Mouse (Mus musculus) limb, embryonic 10.5 days (tissue): ENCODE measurements around the gene Zdhhc25. TPM values are rescaled to one million over a fixed set of nuclear protein-coding genes. Genes with fewer than 3 reads are reported as not detected.

Experiments
- DNase-seq: peaks from one replicate; pipeline ENCODE4 v3.0.0-alpha.2; 2017; ENCODE audit warnings: low spot score
- H3K27ac ChIP-seq: fragments of 300-500 bp; sonication (generic); 2 replicates; pipeline ENCODE4 v1.5.1; 2016; ENCODE audit warnings: mild to moderate bottlenecking
- H3K27me3 ChIP-seq: fragments of 300-500 bp; sonication (generic); 2 replicates; pipeline ENCODE4 v1.6.1; 2016; ENCODE audit warnings: low read depth, mild to moderate bottlenecking; ENCODE audit not compliant: poor library complexity, severe bottlenecking
- H3K36me3 ChIP-seq: fragments of 300-500 bp; sonication (generic); 2 replicates; pipeline ENCODE4 v1.6.1; 2016; ENCODE audit warnings: mild to moderate bottlenecking, moderate library complexity
- H3K4me1 ChIP-seq: fragments of 300-500 bp; sonication (generic); 2 replicates; pipeline ENCODE4 v1.6.1; 2016
- H3K4me3 ChIP-seq: fragments of 300-500 bp; sonication (generic); 2 replicates; pipeline ENCODE4 v1.5.1; 2016; ENCODE audit warnings: mild to moderate bottlenecking, moderate library complexity
- H3K9me3 ChIP-seq: fragments of 300-500 bp; sonication (generic); replicated peaks from 2 replicates; pipeline ENCODE4 v1.6.1; 2016; ENCODE audit warnings: mild to moderate bottlenecking
- WGBS: fragments of 180-500 bp; shearing (Covaris S2); methylation state at CpG from one replicate; pipeline ENCODE4 v1.1.7; 2016; 5-methylcytosine and 5-hydroxymethylcytosine counted together
- polyA plus RNA-seq: library from polyadenylated mRNA; unstranded; fragments of >200 nt; fragmentation: Nextera tagmentation; extraction: Ambion mirVana; gene quantifications from 2 replicates; pipeline ENCODE4 v1.2.1, GENCODE M21; 2016

The Zdhhc25 gene
- polyA plus RNA-seq: not detected in 2 replicates

DNA sequence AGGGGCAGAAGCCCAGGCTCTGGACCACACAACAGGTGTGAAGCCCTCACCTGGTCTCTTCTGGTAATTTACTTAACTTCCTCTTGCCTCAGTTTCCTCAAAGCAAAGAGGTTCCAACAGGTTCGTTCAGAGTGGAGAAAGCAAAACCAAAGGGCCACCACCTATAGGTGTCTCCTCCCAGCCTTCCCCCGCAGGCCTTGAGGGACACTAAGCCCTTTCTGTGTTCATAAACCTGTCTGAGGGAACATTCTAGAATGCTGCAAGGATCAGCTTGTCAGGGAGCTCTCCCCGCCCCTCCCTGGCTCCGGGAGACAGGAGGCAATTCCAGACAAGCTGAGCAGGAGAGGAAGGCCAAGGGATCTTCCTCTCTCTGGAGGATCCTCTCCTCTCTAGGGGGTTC lies at the start of gene Zdhhc25:
Gene Zdhhc25, plus strand, starts transcription at position 301 of the 400 bp plus-strand sequence.
- H3K9me3 ChIP-seq: no peaks in the 10 kb centered on the region
- WGBS: 91% methylated on average over 4 of the region's 4 CpGs
- no peaks in the 10 kb centered on the region for H3K27me3 ChIP-seq
- no peak for DNase-seq
- H3K4me3 ChIP-seq: no peak within 1 kb of the TSS
- no peak within 1 kb of the TSS for H3K27ac ChIP-seq
- H3K36me3 ChIP-seq: no peaks in the 10 kb centered on the region
- no peaks in the 10 kb centered on the region for H3K4me1 ChIP-seq

DNA sequence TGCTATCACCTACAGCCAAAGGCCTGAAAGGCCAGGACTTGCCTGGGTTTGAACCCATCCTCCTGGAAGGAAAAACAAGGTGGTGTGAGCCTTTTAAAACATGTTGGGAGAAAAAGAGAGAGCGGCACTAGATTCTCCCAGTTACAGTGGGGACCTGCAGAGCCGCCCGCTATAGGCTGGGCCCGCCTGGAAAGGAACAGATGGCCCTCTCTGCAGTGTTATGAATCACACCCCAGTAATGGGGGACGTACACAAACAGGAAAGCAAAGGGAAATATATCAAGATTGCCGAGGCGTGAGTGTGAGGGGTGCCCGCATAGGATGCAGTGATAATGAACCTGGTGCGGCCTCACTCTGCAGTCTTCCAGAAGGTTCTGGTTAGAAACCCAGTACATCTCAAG lies 47.2 kb upstream of the Zdhhc25 start:
- H3K36me3 ChIP-seq: no peaks in the 10 kb centered on the region
- no peaks in the 10 kb centered on the region for H3K27me3 ChIP-seq
- H3K4me3 ChIP-seq: no peak overlapping the region
- H3K4me1 ChIP-seq: no peaks in the 10 kb centered on the region
- no peaks in the 10 kb centered on the region for H3K9me3 ChIP-seq
- H3K27ac ChIP-seq: no peak overlapping the region
- DNase-seq: no peak
- WGBS: 83% methylated on average over 9 of the region's 9 CpGs

DNA sequence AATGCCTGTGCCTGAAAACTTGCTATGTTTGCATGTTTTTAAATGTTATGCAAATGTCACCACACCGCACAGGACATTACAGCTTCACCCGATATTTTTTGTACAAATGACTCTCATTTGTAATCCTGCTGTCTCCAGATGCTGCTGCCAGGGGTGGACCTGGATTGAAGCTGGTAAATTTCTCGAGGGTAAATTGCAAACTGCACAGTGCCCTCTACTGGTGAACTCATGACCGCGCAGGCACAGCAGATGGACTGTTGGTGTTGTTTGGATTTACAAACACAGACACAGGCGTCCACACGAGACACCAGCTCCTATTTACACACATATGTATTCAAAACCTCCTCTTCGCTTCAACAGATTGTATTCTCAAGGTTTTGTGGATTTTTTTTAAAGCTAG lies 44.6 kb upstream of the Zdhhc25 start:
- H3K36me3 ChIP-seq: no peaks in the 10 kb centered on the region
- peak; percentile 56 for DNase-seq
- H3K9me3 ChIP-seq: no peaks in the 10 kb centered on the region
- no peak overlapping the region for H3K27ac ChIP-seq
- peaks cover 8% of the 10 kb centered on the region for H3K4me1 ChIP-seq
- no peaks in the 10 kb centered on the region for H3K27me3 ChIP-seq
- whole genome bisulfite sequencing: 26% methylated on average over 8 of the region's 8 CpGs
- no peak overlapping the region for H3K4me3 ChIP-seq

DNA sequence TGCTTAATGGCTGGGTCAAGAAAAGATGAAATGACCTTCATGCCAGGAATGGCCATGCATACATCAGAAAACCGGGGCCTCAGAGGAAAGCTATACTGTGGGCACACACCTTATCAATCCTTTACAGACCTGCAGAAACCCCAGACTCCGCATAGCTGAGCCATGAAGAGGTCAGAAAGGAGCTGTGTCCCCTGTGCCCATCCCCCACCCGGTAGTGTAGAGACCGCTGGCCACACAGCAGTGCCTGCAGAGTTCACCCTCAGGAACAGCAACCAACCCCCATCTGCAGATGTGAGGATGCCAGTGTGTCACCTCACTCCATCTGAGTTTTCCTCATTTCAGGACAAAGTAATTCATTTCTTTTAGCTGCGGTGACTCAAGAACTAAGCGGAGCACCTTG lies 39.5 kb upstream of the Zdhhc25 start:
- no peak overlapping the region for H3K4me3 ChIP-seq
- no peak overlapping the region for H3K27ac ChIP-seq
- no peaks in the 10 kb centered on the region for H3K27me3 ChIP-seq
- no peaks in the 10 kb centered on the region for H3K36me3 ChIP-seq
- H3K9me3 ChIP-seq: no peaks in the 10 kb centered on the region
- peaks cover 17% of the 10 kb centered on the region for H3K4me1 ChIP-seq
- DNase-seq: no peak
- 60% methylated on average over 6 of the region's 6 CpGs for WGBS

DNA sequence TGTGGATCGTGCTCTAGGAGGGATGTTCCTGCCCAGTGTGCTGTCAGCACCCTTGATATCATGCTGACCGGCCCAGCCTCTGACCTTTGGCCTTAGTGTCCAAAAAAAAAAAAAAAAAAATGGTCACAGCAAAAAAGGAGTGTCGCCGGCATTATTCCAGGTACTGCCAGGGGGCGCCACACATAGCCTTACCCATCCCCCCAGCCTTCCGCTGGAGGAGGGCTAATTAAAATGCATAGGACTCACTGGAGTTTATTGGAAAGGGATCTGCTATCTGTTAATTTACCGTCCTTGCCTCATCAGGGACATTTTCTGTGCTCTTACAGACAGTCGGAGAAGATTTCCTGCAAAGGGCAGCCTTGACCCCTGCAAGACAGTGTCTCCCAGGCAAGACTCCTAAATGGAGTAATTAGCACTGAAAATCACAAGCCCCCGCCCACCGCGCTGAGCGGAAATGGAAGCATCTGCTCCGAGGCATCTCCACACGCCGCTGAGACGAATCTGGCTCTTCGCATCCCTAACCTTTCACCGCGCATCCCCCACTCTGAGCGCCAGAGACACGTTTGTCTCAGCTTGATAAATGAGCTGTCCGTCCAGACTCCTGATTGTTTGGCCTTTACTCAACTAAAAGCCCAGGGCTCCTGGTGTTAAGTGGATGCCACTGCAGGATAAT lies 38.9 kb upstream of the Zdhhc25 start:
- no peaks in the 10 kb centered on the region for H3K27me3 ChIP-seq
- H3K27ac ChIP-seq: no peak overlapping the region
- no peak overlapping the region for H3K4me3 ChIP-seq
- no peaks in the 10 kb centered on the region for H3K36me3 ChIP-seq
- H3K9me3 ChIP-seq: no peaks in the 10 kb centered on the region
- peaks cover 17% of the 10 kb centered on the region for H3K4me1 ChIP-seq
- 4% methylated on average over 22 of the region's 22 CpGs for WGBS
- DNase-seq: no peak

DNA sequence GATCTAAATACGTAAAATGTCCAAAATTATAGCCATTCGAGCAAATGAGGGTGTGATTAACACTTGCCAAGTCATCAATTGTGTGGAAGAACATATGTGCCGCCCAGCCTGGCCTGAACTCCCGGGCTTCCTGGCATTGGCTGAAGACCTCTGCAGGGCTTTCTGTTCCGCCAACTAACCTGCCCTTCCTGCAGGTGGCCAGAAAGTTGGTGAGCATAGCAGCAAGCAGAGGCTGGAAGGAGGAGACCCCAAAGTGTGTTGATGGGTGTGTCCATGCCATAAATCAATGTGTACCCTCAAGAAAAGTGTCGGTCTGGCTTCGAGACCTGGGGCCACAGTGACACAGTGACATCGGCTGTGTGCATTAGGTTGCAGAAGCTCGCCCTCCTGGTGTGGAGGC lies 34.8 kb upstream of the Zdhhc25 start:
- Histone ChIP-seq H3K27ac (no peak overlapping the region), H3K36me3 (no peaks in the 10 kb centered on the region), H3K4me3 (no peak overlapping the region), H3K9me3 (no peaks in the 10 kb centered on the region), H3K4me1 (peaks cover 11% of the 10 kb centered on the region), H3K27me3 (no peaks in the 10 kb centered on the region)
- WGBS: 87% methylated on average over 9 of the region's 9 CpGs
- no peak for DNase-seq

DNA sequence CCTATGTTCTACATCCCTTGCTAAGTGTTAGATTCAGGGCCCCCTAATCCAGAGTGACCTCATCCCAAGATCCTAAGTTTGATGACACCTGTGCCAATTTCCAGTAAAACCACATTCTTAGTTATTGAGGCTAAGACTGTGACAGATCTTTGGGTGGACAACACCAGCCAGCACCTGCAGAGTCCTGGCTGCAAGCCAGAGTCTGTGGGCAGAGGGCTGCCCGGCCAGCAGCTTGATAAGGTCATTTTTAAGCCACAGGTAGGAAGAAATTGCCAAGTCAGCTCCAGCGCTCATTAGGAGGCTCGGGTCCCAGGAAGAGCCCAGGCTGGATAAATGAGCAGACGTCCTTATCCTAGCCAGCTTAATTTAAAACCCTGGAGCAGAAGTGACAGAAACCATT lies 34.3 kb upstream of the Zdhhc25 start:
- Histone ChIP-seq H3K4me3 (no peak overlapping the region), H3K4me1 (peaks cover 6% of the 10 kb centered on the region), H3K9me3 (no peaks in the 10 kb centered on the region), H3K27ac (no peak overlapping the region), H3K36me3 (no peaks in the 10 kb centered on the region), H3K27me3 (no peaks in the 10 kb centered on the region)
- DNase-seq: no peak
- WGBS: 81% methylated on average over 4 of the region's 4 CpGs

DNA sequence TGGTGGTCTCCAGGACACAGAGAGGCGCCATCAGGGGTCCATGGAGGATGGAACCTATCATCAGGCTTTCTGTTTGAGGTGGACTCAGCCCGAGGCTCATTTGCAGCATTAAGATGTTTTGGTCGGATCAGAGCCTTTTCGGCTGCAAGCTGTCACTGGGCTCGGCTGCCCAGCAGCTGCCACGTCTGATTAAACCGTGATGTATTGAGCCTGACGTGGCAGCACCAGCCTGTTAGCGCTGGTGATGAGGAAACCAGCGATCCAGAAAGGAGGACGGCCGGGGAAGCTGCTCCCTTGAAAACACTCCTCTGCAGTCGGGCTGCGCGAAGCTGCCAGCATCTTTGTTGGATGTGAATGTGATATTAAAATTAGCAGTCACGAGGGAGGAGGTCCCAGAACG lies 29.4 kb upstream of the Zdhhc25 start:
- H3K4me3 ChIP-seq: no peak overlapping the region
- WGBS: 84% methylated on average over 17 of the region's 17 CpGs
- no peaks in the 10 kb centered on the region for H3K36me3 ChIP-seq
- DNase-seq: no peak
- H3K4me1 ChIP-seq: no peaks in the 10 kb centered on the region
- H3K9me3 ChIP-seq: no peaks in the 10 kb centered on the region
- H3K27me3 ChIP-seq: no peaks in the 10 kb centered on the region
- H3K27ac ChIP-seq: no peak overlapping the region

DNA sequence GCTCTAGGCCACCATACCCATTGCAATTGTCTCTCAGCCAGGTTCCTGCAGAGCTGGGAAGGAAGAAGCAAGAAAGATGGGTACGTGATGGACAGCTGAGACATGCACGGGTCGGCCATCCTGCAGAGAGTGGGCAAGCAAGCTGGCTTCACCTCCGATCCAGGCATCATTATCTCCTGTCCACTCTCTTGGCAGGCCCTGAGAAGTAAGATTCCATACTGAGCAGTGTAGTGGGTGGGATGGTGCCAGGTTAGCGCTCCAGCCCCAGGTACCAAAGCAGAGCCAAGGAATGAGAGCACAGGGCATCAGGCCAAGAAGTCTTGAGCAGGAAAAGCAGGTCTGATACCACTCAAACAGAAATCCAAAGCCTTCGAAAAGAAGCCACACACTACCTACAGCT lies 20.6 kb upstream of the Zdhhc25 start:
- no peaks in the 10 kb centered on the region for H3K27me3 ChIP-seq
- 91% methylated on average over 6 of the region's 6 CpGs for WGBS
- H3K36me3 ChIP-seq: no peaks in the 10 kb centered on the region
- no peak for DNase-seq
- no peak overlapping the region for H3K4me3 ChIP-seq
- H3K27ac ChIP-seq: no peak overlapping the region
- H3K9me3 ChIP-seq: no peaks in the 10 kb centered on the region
- H3K4me1 ChIP-seq: no peaks in the 10 kb centered on the region

DNA sequence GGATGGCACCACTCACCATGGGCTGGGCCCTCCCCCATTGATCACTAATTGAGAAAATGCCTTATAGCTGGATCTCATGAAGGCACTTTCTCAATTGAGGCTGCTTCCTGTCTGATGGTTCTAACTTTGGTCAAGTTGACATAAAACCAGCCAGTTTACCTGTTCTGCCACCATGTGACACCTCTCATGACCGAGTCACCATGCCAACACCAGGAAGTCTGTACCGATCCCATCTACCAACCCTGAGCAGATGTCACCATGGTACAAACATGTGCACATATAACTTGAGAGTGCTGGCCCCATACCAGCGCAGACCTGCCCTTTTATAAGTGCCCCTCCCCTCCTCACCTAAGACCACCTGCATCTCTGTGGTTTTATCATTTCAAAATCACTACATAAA lies 2.4 kb downstream of the Zdhhc25 start:
- Histone ChIP-seq H3K4me1 (no peaks in the 10 kb centered on the region), H3K27ac (no peak overlapping the region), H3K9me3 (no peaks in the 10 kb centered on the region), H3K36me3 (no peaks in the 10 kb centered on the region), H3K4me3 (no peak overlapping the region), H3K27me3 (no peaks in the 10 kb centered on the region)
- DNase-seq: no peak
- WGBS: 93% methylated on average over 3 of the region's 3 CpGs

DNA sequence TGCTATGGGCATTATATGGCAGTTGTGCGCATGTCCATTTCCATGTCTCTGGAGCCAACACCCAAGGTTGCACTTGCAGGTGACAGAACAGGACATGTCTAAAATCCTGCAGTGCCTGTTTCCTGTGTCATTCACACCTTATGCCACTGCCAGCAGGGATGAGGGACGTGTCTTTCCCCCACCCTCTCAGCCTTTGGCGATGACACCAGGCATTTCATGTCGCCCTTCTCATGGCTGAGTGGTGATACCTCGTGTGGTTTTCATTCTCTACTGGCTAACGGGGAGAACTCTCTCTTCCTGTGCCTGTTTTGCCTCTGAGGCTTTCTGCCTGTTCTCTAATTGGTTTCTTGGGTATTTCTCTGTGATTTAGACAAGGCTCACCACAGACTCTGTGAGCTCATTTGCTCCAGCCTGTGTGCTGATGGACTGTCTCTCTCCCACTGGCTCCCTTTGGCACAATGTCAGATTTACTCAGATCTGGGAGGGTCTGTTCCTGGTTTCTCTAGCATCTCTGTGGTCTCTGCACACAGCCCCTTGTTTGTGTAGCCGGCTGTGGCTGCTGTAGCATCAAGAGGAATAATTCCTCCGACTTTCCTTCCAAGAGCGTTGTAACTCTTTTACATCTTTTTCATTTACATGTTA lies 3.1 kb downstream of the Zdhhc25 start:
- 83% methylated on average over 9 of the region's 9 CpGs for WGBS
- H3K36me3 ChIP-seq: no peaks in the 10 kb centered on the region
- H3K4me1 ChIP-seq: no peaks in the 10 kb centered on the region
- H3K4me3 ChIP-seq: no peak overlapping the region
- no peaks in the 10 kb centered on the region for H3K9me3 ChIP-seq
- DNase-seq: no peak
- no peak overlapping the region for H3K27ac ChIP-seq
- no peaks in the 10 kb centered on the region for H3K27me3 ChIP-seq

DNA sequence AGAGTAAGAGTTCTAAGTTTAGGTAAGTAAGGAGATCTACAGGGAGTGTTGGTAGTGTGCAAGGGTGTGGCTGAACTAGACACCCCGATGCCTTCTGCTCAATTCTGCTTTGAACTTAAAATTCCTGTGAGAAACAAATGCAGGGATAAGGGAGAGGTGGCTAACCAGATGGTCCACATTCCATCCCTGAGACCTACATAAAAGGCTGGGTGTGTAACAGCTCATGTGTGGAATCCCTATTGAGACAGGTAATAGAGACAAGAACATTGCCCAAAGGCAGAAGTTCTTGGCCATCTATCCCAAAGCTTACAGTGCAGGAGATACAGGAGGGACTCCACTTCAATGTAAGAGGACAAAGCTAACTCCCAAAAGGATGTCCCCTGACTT lies 3.6 kb downstream of the Zdhhc25 start:
- H3K27me3 ChIP-seq: no peaks in the 10 kb centered on the region
- H3K9me3 ChIP-seq: no peaks in the 10 kb centered on the region
- no peaks in the 10 kb centered on the region for H3K4me1 ChIP-seq
- WGBS: 81% methylated on average over 1 of the region's 1 CpGs
- no peak overlapping the region for H3K4me3 ChIP-seq
- DNase-seq: no peak
- no peaks in the 10 kb centered on the region for H3K36me3 ChIP-seq
- no peak overlapping the region for H3K27ac ChIP-seq

DNA sequence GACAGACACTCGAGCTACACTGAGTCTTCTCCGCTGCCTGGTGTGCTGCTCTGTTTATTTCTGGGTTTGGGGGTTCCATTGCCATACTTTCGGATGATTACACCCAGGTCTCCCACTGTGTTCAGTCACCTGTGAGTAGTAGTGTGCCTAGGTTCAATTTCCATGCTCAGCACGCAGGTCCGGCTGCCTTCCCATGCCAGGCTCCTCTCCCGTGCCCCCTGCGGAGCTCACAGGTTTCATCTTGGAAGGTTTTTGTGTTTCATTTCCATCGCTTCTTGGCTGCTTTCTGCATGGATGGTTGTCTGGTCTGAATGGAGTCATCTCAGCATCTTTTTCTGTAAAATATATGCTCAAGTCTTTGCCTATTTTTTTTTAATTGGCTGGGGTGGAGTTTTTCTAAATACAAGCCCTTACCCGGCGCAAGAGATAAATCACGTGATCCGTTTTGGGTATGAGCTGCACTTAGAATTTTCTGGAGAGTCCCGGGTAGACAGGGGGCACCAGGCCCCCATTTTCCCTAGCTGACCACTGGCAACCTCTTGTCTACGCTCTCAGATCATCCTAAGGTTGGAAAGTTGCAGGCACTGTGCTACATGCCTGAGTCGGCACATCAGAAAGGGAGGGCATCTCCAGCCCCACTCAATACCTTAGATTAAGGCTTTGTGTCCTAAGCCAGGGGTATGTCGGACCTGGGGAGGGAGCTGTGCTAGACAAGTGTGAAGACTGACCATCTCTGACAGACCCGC lies 4.7 kb downstream of the Zdhhc25 start:
- Histone ChIP-seq H3K4me1 (no peaks in the 10 kb centered on the region), H3K27me3 (no peaks in the 10 kb centered on the region), H3K36me3 (no peaks in the 10 kb centered on the region), H3K9me3 (no peaks in the 10 kb centered on the region), H3K27ac (no peak overlapping the region), H3K4me3 (no peak overlapping the region)
- WGBS: 88% methylated on average over 17 of the region's 17 CpGs
- no peak for DNase-seq
